Mouse (Mus musculus) kidney, postnatal 0 days (tissue): Measurements from ENCODE around the gene Nosip. TPM values are rescaled to one million over a fixed set of nuclear protein-coding genes. Genes with fewer than 3 reads are reported as not detected.

Source experiments
- ATAC-seq: fragments of 200-750 bp; cut with Nextera tagmentation; replicated peaks from 2 replicates; pipeline ENCODE4 v1.8.0; 2017; ENCODE audit warnings: low read depth, moderate number of reproducible peaks, moderate TSS enrichment, moderate library complexity; ENCODE audit not compliant: low FRiP score
- DNase-seq: peaks from one replicate; pipeline ENCODE4 v3.0.0-alpha.2; 2016; ENCODE audit warnings: low spot score
- H3K27ac ChIP-seq: fragments of 300-500 bp; sonication (generic); 2 replicates; pipeline ENCODE4 v1.5.1; 2014; ENCODE audit warnings: mild to moderate bottlenecking
- H3K27me3 ChIP-seq: fragments of 300-500 bp; sonication (generic); 2 replicates; pipeline ENCODE4 v1.6.1; 2014; ENCODE audit warnings: low read length, mixed read lengths; ENCODE audit not compliant: insufficient read depth
- H3K36me3 ChIP-seq: fragments of 300-500 bp; sonication (generic); 2 replicates; pipeline ENCODE4 v1.6.1; 2014; ENCODE audit warnings: low read length, mixed read lengths; ENCODE audit not compliant: insufficient read depth
- H3K4me1 ChIP-seq: fragments of 300-500 bp; sonication (generic); replicated peaks from 2 replicates; pipeline ENCODE4 v1.6.1; 2014; ENCODE audit warnings: antibody characterized with exemption, low read length, mixed read lengths; ENCODE audit not compliant: insufficient read depth
- H3K4me2 ChIP-seq: fragments of 300-500 bp; sonication (generic); 2 replicates; pipeline ENCODE4 v1.6.1; 2014; ENCODE audit warnings: mild to moderate bottlenecking, low read length, moderate library complexity, mixed read lengths
- H3K4me3 ChIP-seq: fragments of 300-500 bp; sonication (generic); replicated peaks from 2 replicates; pipeline ENCODE4 v1.5.1; 2014; ENCODE audit warnings: low read depth, low read length
- H3K9ac ChIP-seq: fragments of 300-500 bp; sonication (generic); 2 replicates; pipeline ENCODE4 v1.6.1; 2014; ENCODE audit warnings: low read depth, low read length
- H3K9me3 ChIP-seq: fragments of 300-500 bp; sonication (generic); replicated peaks from 2 replicates; pipeline ENCODE4 v1.6.1; 2016; ENCODE audit warnings: low read length, inconsistent platforms, mixed read lengths
- CTCF ChIP-seq: IDR thresholded peaks from 2 replicates; pipeline ENCODE4 v1.5.1; 2016; ENCODE audit warnings: antibody characterized with exemption, low read depth, mild to moderate bottlenecking, moderate library complexity
- WGBS: fragments of 180-500 bp; shearing (Covaris S2); extraction: QIAGEN DNeasy Blood & Tissue Kit; methylation state at CpG from one replicate; pipeline ENCODE4 v1.1.7; 2014; 5-methylcytosine and 5-hydroxymethylcytosine counted together
- polyA plus RNA-seq: library from polyadenylated mRNA; unstranded; fragments of >200 nt; fragmentation: Nextera tagmentation; extraction: Ambion mirVana; gene quantifications from 2 replicates; pipeline ENCODE4 v1.2.1, GENCODE M21; 2015

The Nosip gene
- polyA plus RNA-seq, 1 experiment from 2014 or later = 65.0 TPM

DNA sequence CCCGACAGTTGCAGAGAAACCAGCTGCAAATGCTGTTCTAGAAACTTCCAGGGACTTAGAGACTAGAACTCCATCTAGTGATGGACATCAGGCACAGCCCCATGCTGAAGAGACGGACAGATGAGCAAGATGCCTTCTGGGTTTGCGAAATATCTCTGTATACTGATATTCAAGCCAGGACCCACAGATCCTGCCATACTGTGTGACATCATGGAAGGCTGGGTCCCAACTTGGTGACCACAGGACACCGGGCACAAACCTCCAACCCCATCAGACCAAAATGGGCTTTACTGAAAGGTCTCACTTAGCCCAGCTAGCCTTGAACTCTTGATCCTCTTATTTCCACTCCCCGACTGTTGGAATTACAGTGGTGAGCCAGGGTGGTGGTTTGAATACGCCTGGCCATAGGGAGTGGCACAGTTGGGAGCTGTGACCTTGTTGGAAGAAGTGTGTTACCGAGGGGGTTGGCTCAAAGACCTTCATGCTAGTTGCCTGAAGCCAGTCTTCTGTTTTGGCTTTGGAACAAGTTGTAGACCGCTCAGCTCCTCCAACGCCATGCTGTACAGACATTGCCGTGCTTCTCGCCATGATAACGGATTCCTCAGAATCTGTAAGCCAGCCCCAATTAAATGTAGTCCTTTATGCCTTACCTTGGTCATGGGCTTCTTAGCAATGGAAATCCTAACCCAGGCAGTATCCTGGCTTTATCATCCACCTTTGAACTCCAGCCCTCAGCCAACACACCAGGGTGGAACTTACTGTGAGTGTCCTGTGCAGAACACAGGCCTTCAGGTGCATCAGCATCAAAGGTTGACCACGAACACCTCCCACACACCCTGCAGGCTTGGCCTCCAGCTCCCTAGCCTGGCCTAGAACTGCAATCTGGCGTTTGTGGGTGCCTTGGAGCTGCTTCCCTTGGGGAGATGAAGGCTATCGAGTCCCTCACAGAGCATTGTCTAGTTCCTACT lies 37.7 kb upstream of the Nosip start:
- no peak overlapping the region for H3K4me2 ChIP-seq
- whole genome bisulfite sequencing = 86% methylated on average over 15 of the region's 15 CpGs
- peaks cover 26% of the 10 kb centered on the region for H3K36me3 ChIP-seq
- DNase-seq = no peak
- no peak overlapping the region for H3K9ac ChIP-seq
- no peaks in the 10 kb centered on the region for H3K4me1 ChIP-seq
- TF ChIP-seq CTCF = no peak
- no peak overlapping the region for H3K4me3 ChIP-seq
- no peak overlapping the region for H3K27ac ChIP-seq
- no peaks in the 10 kb centered on the region for H3K9me3 ChIP-seq
- H3K27me3 ChIP-seq = no peaks in the 10 kb centered on the region
- no peak for ATAC-seq

DNA sequence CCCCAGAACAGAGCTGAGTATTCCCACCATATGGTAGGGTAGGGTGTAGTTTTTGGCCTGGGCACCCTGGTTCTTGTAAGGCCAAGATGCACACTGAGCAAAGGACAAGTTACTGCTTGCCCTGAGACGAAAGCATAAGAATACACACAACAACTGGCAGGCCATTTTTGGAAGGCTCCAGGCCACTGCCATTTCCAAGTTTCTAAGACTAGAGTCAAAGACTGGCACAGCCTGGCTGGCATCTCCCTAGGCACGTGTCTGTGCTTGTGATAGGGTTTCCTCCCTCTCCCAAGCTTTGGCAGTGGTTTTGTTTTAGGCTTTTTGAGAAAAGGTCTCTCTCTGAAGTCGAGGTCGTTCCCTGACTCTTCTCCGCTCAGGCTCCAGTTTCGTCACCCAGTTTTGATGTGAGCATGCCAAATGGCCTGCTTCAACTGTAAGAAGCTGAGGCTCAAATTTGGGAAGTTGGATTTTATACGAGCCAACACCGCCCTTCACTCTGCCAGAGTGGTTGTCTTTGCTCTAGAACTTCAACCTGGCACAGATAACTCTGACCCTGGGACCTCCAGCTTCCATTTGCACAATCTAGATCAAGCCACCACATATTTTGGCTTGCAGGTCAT lies 36.5 kb upstream of the Nosip start:
- ATAC-seq = no peak
- Histone ChIP-seq H3K4me3 (no peak overlapping the region), H3K4me2 (no peak overlapping the region), H3K36me3 (peaks cover 38% of the 10 kb centered on the region), H3K9me3 (no peaks in the 10 kb centered on the region), H3K9ac (no peak overlapping the region), H3K4me1 (no peaks in the 10 kb centered on the region), H3K27ac (no peak overlapping the region), H3K27me3 (no peaks in the 10 kb centered on the region)
- DNase-seq = no peak
- 69% methylated on average over 8 of the region's 8 CpGs for WGBS
- no peak for TF ChIP-seq CTCF

DNA sequence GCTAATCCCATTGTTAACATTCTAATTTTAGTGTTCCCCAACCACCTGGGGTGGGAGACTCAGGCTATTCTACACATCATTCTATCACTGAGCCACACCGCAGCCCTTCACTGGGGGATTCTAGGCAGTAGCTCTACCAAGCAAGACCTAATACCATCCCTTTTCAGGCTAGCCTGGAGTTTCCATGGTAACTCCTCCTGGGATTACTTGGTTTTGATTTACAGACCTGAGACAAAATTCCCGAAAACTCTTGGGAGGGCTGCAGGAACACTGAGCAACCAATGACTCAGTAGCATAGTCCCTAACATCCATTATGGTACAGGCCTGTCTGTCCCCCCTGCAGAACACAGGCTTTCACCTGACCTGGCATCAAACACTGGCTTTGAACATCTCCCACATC lies 36.0 kb upstream of the Nosip start:
- ATAC-seq (no peak), DNase-seq (no peak)
- TF ChIP-seq CTCF = no peak

DNA sequence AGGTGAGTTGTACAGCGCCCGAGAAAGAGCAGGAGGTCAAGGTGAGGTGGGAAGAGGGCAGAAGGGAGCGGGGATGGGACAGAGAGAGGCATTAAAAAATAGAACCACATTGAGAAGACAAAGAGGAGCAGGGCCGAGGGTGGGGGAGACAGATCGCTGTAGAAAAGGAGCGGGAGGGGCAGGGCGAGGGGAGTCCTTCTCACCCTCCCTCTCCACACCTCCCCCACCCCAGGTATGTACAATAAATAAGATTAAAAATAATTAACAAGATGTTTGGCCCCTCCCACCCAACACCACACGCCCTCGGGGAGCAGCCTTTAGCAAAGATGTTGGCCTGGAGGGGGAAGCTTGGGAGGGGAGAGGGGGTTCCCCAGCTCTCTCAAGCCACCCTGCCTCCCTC lies 34.5 kb upstream of the Nosip start:
- H3K36me3 ChIP-seq = peaks cover 57% of the 10 kb centered on the region
- DNase-seq (no peak), ATAC-seq (no peak)
- no peak overlapping the region for H3K27ac ChIP-seq
- no peaks in the 10 kb centered on the region for H3K9me3 ChIP-seq
- H3K4me3 ChIP-seq = no peak overlapping the region
- WGBS = 87% methylated on average over 9 of the region's 9 CpGs
- H3K9ac ChIP-seq = no peak overlapping the region
- no peaks in the 10 kb centered on the region for H3K4me1 ChIP-seq
- no peaks in the 10 kb centered on the region for H3K27me3 ChIP-seq
- H3K4me2 ChIP-seq = no peak overlapping the region
- no peak for TF ChIP-seq CTCF

More for the DNA sequence above, 36.0 kb upstream of the Nosip start:
- Histone ChIP-seq H3K4me1 (no peaks in the 10 kb centered on the region), H3K4me2 (no peak overlapping the region), H3K36me3 (peaks cover 43% of the 10 kb centered on the region), H3K9me3 (no peaks in the 10 kb centered on the region), H3K27me3 (no peaks in the 10 kb centered on the region), H3K4me3 (no peak overlapping the region), H3K9ac (no peak overlapping the region), H3K27ac (no peak overlapping the region)
- WGBS = 53% methylated on average over 2 of the region's 2 CpGs

DNA sequence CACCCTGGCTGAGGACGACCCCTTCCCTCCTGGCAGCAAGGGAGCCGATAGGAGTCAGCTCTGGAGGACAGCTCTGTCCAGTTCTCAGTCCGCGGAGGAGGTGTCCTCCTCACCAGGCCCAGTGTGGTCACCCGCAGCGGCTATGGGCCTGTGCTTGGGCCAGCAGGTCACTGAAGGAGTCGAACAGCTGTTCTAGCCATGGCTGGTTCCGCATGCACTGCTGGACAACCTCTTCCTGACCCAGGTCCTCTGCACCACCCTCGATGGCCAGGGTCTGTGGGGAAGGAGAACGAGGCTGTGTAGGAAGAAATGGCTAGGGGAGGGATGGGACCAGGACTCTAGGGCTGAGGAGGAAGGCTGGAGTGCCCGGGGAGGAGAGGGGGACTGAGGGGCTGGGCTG lies 33.9 kb upstream of the Nosip start:
- Histone ChIP-seq H3K4me1 (no peaks in the 10 kb centered on the region), H3K4me3 (no peak overlapping the region), H3K4me2 (no peak overlapping the region), H3K9ac (no peak overlapping the region), H3K9me3 (no peaks in the 10 kb centered on the region), H3K36me3 (peaks cover 62% of the 10 kb centered on the region), H3K27me3 (no peaks in the 10 kb centered on the region), H3K27ac (no peak overlapping the region)
- 72% methylated on average over 11 of the region's 11 CpGs for WGBS
- no peak for TF ChIP-seq CTCF
- ATAC-seq (no peak), DNase-seq (no peak)

DNA sequence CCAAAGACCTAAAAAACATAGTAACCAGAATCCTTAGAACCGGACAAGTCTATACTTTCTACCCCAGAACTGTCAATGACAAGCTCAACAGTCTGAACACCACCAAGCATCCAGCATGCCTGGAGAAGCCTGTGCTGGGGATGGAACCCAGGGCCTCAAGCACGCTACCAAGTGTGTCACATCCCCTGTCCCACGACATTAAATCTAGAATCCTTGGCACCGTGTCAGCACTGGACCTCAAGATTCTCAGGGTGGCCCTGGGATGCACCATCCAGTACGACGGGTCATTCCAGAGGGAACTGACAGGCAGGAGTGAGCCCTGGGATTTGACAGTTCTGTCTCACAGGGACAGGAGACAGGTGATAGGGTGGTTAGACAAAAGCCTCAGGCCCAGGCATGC lies 32.2 kb upstream of the Nosip start:
- Histone ChIP-seq H3K27ac (no peak overlapping the region), H3K36me3 (peaks cover 79% of the 10 kb centered on the region), H3K4me3 (no peak overlapping the region), H3K9me3 (no peaks in the 10 kb centered on the region), H3K9ac (no peak overlapping the region), H3K27me3 (no peaks in the 10 kb centered on the region), H3K4me1 (no peaks in the 10 kb centered on the region), H3K4me2 (no peak overlapping the region)
- DNase-seq (no peak), ATAC-seq (no peak)
- no peak for TF ChIP-seq CTCF
- 92% methylated on average over 6 of the region's 6 CpGs for WGBS
